Mouse (Mus musculus) embryonic fibroblast, embryonic 13.5 days (primary cell): ENCODE measurements around the gene Pard3.

Source experiments
- CTCF ChIP-seq: IDR thresholded peaks from 2 replicates; pipeline ENCODE4 v1.5.1; 2011; ENCODE audit warnings: mild to moderate bottlenecking, control low read depth, low read length, moderate library complexity, borderline replicate concordance; ENCODE audit not compliant: insufficient read depth
- POLR2A ChIP-seq: IDR thresholded peaks from 2 replicates; pipeline ENCODE4 v1.6.1; 2011; ENCODE audit warnings: low read depth, mild to moderate bottlenecking, control low read depth, low read length, moderate library complexity

- TF ChIP-seq CTCF, result no peak
- no peak for TF ChIP-seq POLR2A
Observed at GRCm38 (mm10) chr8:127214748-127215433, 151.2 kb downstream of the Pard3 start.
